Mouse (Mus musculus) ES-Bruce4 (cell line): Measurements from ENCODE around the gene Mthfd2l. TPM values are rescaled to one million over a fixed set of nuclear protein-coding genes. Genes with fewer than 3 reads are reported as not detected.

Experiments used
- H3K27ac ChIP-seq: 2 replicates; pipeline ENCODE4 v1.5.1; 2012; ENCODE audit warnings: low read length, inconsistent platforms; ENCODE audit not compliant: insufficient read depth
- H3K27me3 ChIP-seq: 2 replicates; pipeline ENCODE4 v1.6.1; 2012; ENCODE audit warnings: mild to moderate bottlenecking, low read length, inconsistent platforms; ENCODE audit not compliant: control insufficient read depth, poor library complexity, insufficient read depth, severe bottlenecking
- H3K36me3 ChIP-seq: 2 replicates; pipeline ENCODE4 v1.6.1; 2012; ENCODE audit warnings: inconsistent platforms, mild to moderate bottlenecking, low read length, moderate library complexity; ENCODE audit not compliant: control insufficient read depth, poor library complexity, insufficient read depth, severe bottlenecking
- H3K4me1 ChIP-seq: one replicate; pipeline ENCODE4 v1.8.1; 2011; ENCODE audit warnings: low read length; ENCODE audit not compliant: control insufficient read depth, insufficient read depth
- H3K4me3 ChIP-seq: 2 replicates; pipeline ENCODE4 v1.5.1; 2011; ENCODE audit warnings: low read depth, mild to moderate bottlenecking, low read length
- H3K9ac ChIP-seq: 2 replicates; pipeline ENCODE4 v1.6.1; 2012; ENCODE audit warnings: low read depth, mild to moderate bottlenecking, inconsistent platforms; ENCODE audit not compliant: poor library complexity, severe bottlenecking
- H3K9me3 ChIP-seq: replicated peaks from 2 replicates; pipeline ENCODE4 v1.6.1; 2012; ENCODE audit warnings: mild to moderate bottlenecking, low read length, inconsistent platforms; ENCODE audit not compliant: control insufficient read depth, poor library complexity, insufficient read depth, severe bottlenecking
- CTCF ChIP-seq: IDR thresholded peaks from one replicate; pipeline ENCODE4 v1.8.1; 2011; ENCODE audit warnings: low read depth, low read length
- EP300 ChIP-seq: IDR thresholded peaks from 2 replicates; pipeline ENCODE4 v1.6.1; 2011; ENCODE audit warnings: low read depth, low read length; ENCODE audit not compliant: insufficient read depth
- POLR2A ChIP-seq: IDR thresholded peaks from one replicate; pipeline ENCODE4 v1.8.1; 2011; ENCODE audit warnings: low read length; ENCODE audit not compliant: insufficient read depth
- polyA plus RNA-seq: library from polyadenylated mRNA; stranded (reverse); fragments of >200 nt; gene quantifications from 2 replicates; pipeline ENCODE4 v1.2.4, GENCODE M21; 2011; ENCODE audit warnings: low read depth; ENCODE audit not compliant: missing spikeins, insufficient read depth, insufficient read length

The Mthfd2l gene
- polyA plus RNA-seq, 1 experiment, result 9.8 TPM

GRCm38 (mm10) chr5:91027164-91027563 is 96.2 kb downstream of the Mthfd2l start, which contains the start of gene Epgn:
TSS of gene Epgn (plus strand) at chr5:91027464.
- Histone ChIP-seq H3K4me3 (no peak within 1 kb of the TSS), H3K27ac (no peak within 1 kb of the TSS), H3K36me3 (no peaks in the 10 kb centered on the region), H3K9me3 (no peaks in the 10 kb centered on the region), H3K4me1 (no peaks in the 10 kb centered on the region), H3K9ac (no peak within 1 kb of the TSS), H3K27me3 (no peaks in the 10 kb centered on the region; the same call in 1 of the 2 replicates)
- TF ChIP-seq CTCF (no peak), POLR2A (no peak), EP300 (no peak)

- H3K36me3 ChIP-seq, result no peaks in the 10 kb centered on the region
- TF ChIP-seq POLR2A (no peak), EP300 (no peak), CTCF (no peak)
- no peak overlapping the region for H3K9ac ChIP-seq
These were observed 96.9 kb downstream of the Mthfd2l start for GRCm38 (mm10) chr5:91027840-91028239.

GRCm38 (mm10) chr5:91030629-91031028 is 99.7 kb downstream of the Mthfd2l start:
- no peaks in the 10 kb centered on the region; the same call in 1 of the 2 replicates for H3K27me3 ChIP-seq
- no peak overlapping the region for H3K27ac ChIP-seq
- no peak overlapping the region for H3K9ac ChIP-seq
- H3K4me1 ChIP-seq, result no peaks in the 10 kb centered on the region
- no peaks in the 10 kb centered on the region for H3K9me3 ChIP-seq
- no peak overlapping the region for H3K4me3 ChIP-seq
- H3K36me3 ChIP-seq, result no peaks in the 10 kb centered on the region
- no peak for TF ChIP-seq EP300
- TF ChIP-seq POLR2A, result no peak
- no peak for TF ChIP-seq CTCF

More at GRCm38 (mm10) chr5:91027840-91028239, 96.9 kb downstream of the Mthfd2l start:
- Histone ChIP-seq H3K27me3 (no peaks in the 10 kb centered on the region; the same call in 1 of the 2 replicates), H3K27ac (no peak overlapping the region), H3K4me3 (no peak overlapping the region), H3K4me1 (no peaks in the 10 kb centered on the region), H3K9me3 (no peaks in the 10 kb centered on the region)

- Histone ChIP-seq H3K27ac (no peak overlapping the region; the same call in 1 of the 2 replicates), H3K4me1 (peaks cover 2% of the 10 kb centered on the region), H3K4me3 (no peak overlapping the region), H3K36me3 (no peaks in the 10 kb centered on the region), H3K27me3 (no peaks in the 10 kb centered on the region), H3K9ac (no peak overlapping the region), H3K9me3 (no peaks in the 10 kb centered on the region)
- TF ChIP-seq EP300 (no peak), CTCF (no peak), POLR2A (no peak)
These were observed 104.4 kb downstream of the Mthfd2l start for GRCm38 (mm10) chr5:91035341-91035740.

GRCm38 (mm10) chr5:91036628-91037027 is 105.7 kb downstream of the Mthfd2l start:
- no peak overlapping the region for H3K4me3 ChIP-seq
- peaks cover 2% of the 10 kb centered on the region for H3K4me1 ChIP-seq
- no peaks in the 10 kb centered on the region for H3K27me3 ChIP-seq
- no peaks in the 10 kb centered on the region for H3K36me3 ChIP-seq
- no peak overlapping the region for H3K9ac ChIP-seq
- TF ChIP-seq CTCF (no peak), POLR2A (no peak), EP300 (no peak)
- no peaks in the 10 kb centered on the region for H3K9me3 ChIP-seq
- no peak overlapping the region for H3K27ac ChIP-seq

GRCm38 (mm10) chr5:91037756-91038155 is 106.8 kb downstream of the Mthfd2l start:
- TF ChIP-seq CTCF, result no peak
- TF ChIP-seq POLR2A, result no peak
- TF ChIP-seq EP300, result no peak
- peaks cover 2% of the 10 kb centered on the region for H3K4me1 ChIP-seq
- H3K9ac ChIP-seq, result no peak overlapping the region
- no peak overlapping the region for H3K27ac ChIP-seq
- no peaks in the 10 kb centered on the region for H3K9me3 ChIP-seq
- no peak overlapping the region for H3K4me3 ChIP-seq
- no peaks in the 10 kb centered on the region for H3K36me3 ChIP-seq
- no peaks in the 10 kb centered on the region for H3K27me3 ChIP-seq
